11 mouse cellular contexts compared by ENCODE assay signal in the genomic region with DNA sequence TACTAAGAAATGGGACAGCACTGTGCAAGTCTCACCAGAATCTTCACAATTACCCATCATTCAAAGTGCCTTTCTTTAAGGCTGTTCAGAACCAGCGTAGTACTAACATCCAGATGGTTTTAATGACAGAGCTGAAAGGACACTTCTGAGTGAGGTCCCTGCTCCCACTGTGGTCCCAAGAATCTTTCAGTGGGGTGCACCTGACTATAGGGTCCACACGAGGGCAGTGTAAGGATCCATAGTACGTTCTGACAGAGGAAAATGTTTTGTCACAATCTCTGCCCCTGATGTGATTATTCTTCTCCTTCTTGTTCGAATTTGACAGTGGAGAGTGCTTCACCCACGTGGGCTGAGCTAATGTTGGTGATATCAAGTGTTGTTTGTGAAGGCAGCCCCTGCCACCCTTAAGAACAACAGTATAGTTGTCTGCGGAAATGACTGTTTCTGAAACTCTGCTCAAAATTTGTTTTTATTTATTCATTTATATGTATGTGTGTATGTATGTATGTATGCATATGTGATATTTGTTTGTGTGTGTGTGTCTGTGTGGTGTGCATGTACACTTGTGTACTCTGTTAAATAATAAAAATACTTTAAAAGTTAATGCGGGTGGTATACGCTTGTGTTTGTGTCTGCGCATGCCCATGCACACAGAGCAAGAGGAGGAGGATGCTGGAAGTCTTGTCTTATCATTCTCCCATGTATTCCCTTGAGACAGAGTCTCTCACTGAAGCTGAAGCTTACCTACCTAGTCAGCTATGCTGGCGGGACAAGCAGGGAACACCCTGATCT.
A peak's percentile ranks its signal among the peaks of the same experiment; 100 is the strongest.
DNase-seq lines count a peak whose midpoint lies in the region; ATAC-seq and TF ChIP-seq lines count a peak whose summit lies in the region.
"Had no signal": no experiment of that assay in that cellular context is flagged by ENCODE, and none has a peak within 500 bp of the region (broad histone marks: within the 10 kb centered on the region; RNA-seq: fewer than 3 reads in every experiment).

No protein-coding gene starts in this region.

- H3K4me1 ChIP-seq in heart, embryonic 11.5 days (ENCODE audit: control insufficient read depth, insufficient read depth, low read length), result no peaks in the 10 kb centered on the region
- no peaks in the 10 kb centered on the region for H3K4me1 ChIP-seq in lung, embryonic 14.5 days (ENCODE audit: insufficient read depth)
- H3K4me1 ChIP-seq in midbrain, embryonic 16.5 days (ENCODE audit: control insufficient read depth, insufficient read depth, low read length), result peaks cover 3% of the 10 kb centered on the region; the same call in 1 of the 2 replicates

- H3K4me2 ChIP-seq in heart, embryonic 11.5 days, result no peak overlapping the region
- no peak overlapping the region for H3K4me2 ChIP-seq in lung, embryonic 14.5 days
- no peak overlapping the region for H3K4me2 ChIP-seq in midbrain, embryonic 16.5 days (ENCODE audit: low read length)

- ATAC-seq in heart, embryonic 11.5 days (replicated peaks; ENCODE audit: insufficient number of reproducible peaks, low FRiP score, low TSS enrichment), result no peak
- ATAC-seq in lung, embryonic 14.5 days (ENCODE audit: insufficient read depth), result 0 out of 2 replicates have a peak, but pooled peaks have one; percentile 21
- 0 out of 2 replicates have a peak, but pooled peaks have one; percentile 32 for ATAC-seq in common myeloid progenitor, adult 5-6 weeks (replicated peaks; ENCODE audit: low read depth, poor library complexity, severe bottlenecking)
- peak; percentile 30; the same call in 1 of the 2 replicates for ATAC-seq in midbrain, embryonic 16.5 days
- ATAC-seq: CD4-positive, CD25-positive, alpha-beta regulatory T cell, adult 4 months had no signal

- no peaks in the 10 kb centered on the region for H3K36me3 ChIP-seq in heart, embryonic 11.5 days (ENCODE audit: control insufficient read depth, insufficient read depth, low read length)
- H3K36me3 ChIP-seq in lung, embryonic 14.5 days (ENCODE audit: insufficient read depth), result no peaks in the 10 kb centered on the region
- H3K36me3 ChIP-seq in midbrain, embryonic 16.5 days (ENCODE audit: control insufficient read depth, insufficient read depth, low read length), result no peaks in the 10 kb centered on the region

- WGBS in heart, embryonic 11.5 days (ENCODE audit: insufficient replicate concordance), result 74% methylated on average over 10 of the region's 10 CpGs
- 67% methylated on average over 10 of the region's 10 CpGs for WGBS in lung, embryonic 14.5 days
- WGBS in midbrain, embryonic 16.5 days, result 81% methylated on average over 10 of the region's 10 CpGs

- TF ChIP-seq CTCF in lung, embryonic 14.5 days (IDR thresholded peaks at IDR 0.05; ENCODE audit: low read depth), result peak; percentile 49

- no peaks in the 10 kb centered on the region for H3K9me3 ChIP-seq in heart, embryonic 11.5 days (replicated peaks; ENCODE audit: control insufficient read depth, low read length)
- no peaks in the 10 kb centered on the region for H3K9me3 ChIP-seq in lung, embryonic 14.5 days (ENCODE audit: low read depth, low read length)
- H3K9me3 ChIP-seq in midbrain, embryonic 16.5 days (replicated peaks; ENCODE audit: control insufficient read depth, low read length, poor library complexity, severe bottlenecking), result no peaks in the 10 kb centered on the region

- H3K9ac ChIP-seq in heart, embryonic 11.5 days (ENCODE audit: low read depth, low read length), result no peak overlapping the region
- no peak overlapping the region for H3K9ac ChIP-seq in lung, embryonic 14.5 days
- H3K9ac ChIP-seq in midbrain, embryonic 16.5 days (ENCODE audit: low read depth, low read length), result no peak overlapping the region

- H3K27ac ChIP-seq in heart, embryonic 11.5 days (ENCODE audit: low read depth, low read length), result no peak overlapping the region
- H3K27ac ChIP-seq in lung, embryonic 14.5 days (ENCODE audit: low read depth), result no peak overlapping the region
- no peak overlapping the region for H3K27ac ChIP-seq in midbrain, embryonic 16.5 days (ENCODE audit: low read length)

- no peak overlapping the region for H3K4me3 ChIP-seq in heart, embryonic 11.5 days (ENCODE audit: low read depth, low read length)
- no peak overlapping the region for H3K4me3 ChIP-seq in lung, embryonic 14.5 days (ENCODE audit: low read depth, low read length)
- H3K4me3 ChIP-seq in midbrain, embryonic 16.5 days (ENCODE audit: low read depth, low read length), result no peak overlapping the region

- H3K27me3 ChIP-seq in heart, embryonic 11.5 days (ENCODE audit: control insufficient read depth, insufficient read depth, low read length), result no peaks in the 10 kb centered on the region
- no peaks in the 10 kb centered on the region for H3K27me3 ChIP-seq in lung, embryonic 14.5 days (ENCODE audit: insufficient read depth, low read length)
- H3K27me3 ChIP-seq in midbrain, embryonic 16.5 days (ENCODE audit: control insufficient read depth, insufficient read depth, low read depth, low read length), result no peaks in the 10 kb centered on the region

- DNase-seq in heart, adult 11 months, result peak; percentile 19
- DNase-seq in lung, embryonic 14.5 days, result peak; percentile 20
- no peak for DNase-seq in lung, postnatal 25 days (ENCODE audit: low spot score)
- no peak for DNase-seq in thymus, postnatal 25 days
- DNase-seq in yolk sac, embryonic 10.5 days (ENCODE audit: low spot score), result no peak
- DNase-seq: adrenal gland, postnatal 10 days; cerebellum, postnatal 36 days had no signal

Comparison
In these comparisons a context has a peak if more than half of its experiments do, and no peak if none do; other contexts are left out.
1. DNase-seq: peak in heart, adult 11 months (single experiment) and lung, embryonic 14.5 days (single experiment); none in lung, postnatal 25 days (single experiment), thymus, postnatal 25 days (single experiment) and yolk sac, embryonic 10.5 days (single experiment).